Mouse (Mus musculus) testis, adult 2 months (tissue): ENCODE results near the gene Mdfi.

Experiments
- CTCF ChIP-seq: fragments of 200-500 bp; IDR thresholded peaks from 2 replicates; pipeline ENCODE4 v1.5.1; 2012; ENCODE audit warnings: low read depth, mild to moderate bottlenecking, inconsistent platforms, low read length, moderate library complexity; ENCODE audit not compliant: control insufficient read depth, insufficient read depth, insufficient replicate concordance
- POLR2A ChIP-seq: fragments of 200-500 bp; IDR thresholded peaks from 2 replicates; pipeline ENCODE4 v1.6.1; 2012; ENCODE audit warnings: low read depth, mild to moderate bottlenecking, inconsistent platforms, low read length, moderate library complexity; ENCODE audit not compliant: control insufficient read depth

DNA sequence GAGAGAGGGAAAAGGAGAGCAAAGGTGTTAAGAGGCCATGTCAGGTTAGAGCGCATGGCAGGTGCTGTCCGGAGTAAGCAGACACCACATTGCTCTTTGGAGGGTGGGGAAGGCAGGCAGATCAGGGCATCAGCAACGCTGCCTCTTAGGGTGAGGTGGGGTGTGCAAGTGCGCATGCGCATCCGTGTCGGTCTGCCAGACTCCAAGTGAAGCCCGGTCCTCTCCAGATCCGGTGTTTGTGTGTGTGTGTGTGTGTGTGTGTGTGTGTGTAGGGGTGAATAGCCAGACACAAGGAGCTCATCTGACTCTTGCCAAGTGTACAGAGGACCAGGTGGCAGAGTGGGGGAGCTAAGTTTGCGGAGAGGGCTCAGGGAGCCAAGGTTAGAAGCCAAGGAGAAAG, 31.5 kb upstream of the Mdfi start:
- TF ChIP-seq CTCF: no peak
- no peak for TF ChIP-seq POLR2A
